In the genomic region with DNA sequence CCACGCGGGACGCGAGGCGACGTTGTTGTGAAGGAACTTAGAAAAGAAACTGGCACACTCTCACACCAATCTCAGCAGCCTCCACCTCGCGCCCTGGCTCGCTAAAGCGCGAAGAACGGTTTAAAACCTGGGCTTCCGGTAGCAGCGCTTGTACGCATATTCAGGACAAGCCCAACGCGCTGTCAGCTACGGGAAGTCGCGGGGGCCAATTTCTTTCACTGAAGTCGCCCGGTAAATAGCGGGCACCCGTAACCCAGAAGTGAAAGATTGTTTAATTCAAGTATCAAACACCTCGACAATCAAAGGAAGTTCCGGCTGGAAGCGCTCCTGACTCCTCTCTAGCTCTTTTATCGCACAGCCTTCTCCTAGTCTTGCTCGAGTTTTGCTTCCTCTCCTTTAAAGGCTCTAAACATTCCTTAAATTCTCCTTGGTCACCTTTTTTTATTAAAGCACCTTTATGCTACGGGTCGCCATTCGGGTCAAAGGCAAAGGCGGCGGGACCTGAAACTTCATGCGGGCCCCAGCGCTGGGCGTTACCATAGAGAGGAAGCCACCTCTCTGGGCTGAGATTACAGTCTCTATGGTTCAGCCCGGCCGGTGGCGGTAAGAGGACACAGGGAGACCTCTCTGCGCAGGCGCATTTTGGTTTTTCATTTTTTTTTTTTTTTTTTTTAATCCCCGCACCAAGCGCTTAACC, we compare ENCODE assay signal across 8 mouse cellular contexts. TPM values are rescaled to one million over a fixed set of nuclear protein-coding genes. Genes with fewer than 3 reads are reported as not detected.
DNase-seq lines count a peak whose midpoint lies in the region; ATAC-seq and TF ChIP-seq lines count a peak whose summit lies in the region.

A gene (plus strand): TSS at position 302 of the 697 bp plus-strand sequence.

- peak within 1 kb of the TSS; percentile 80 for H3ac ChIP-seq in C2C12 (ENCODE audit: control insufficient read depth, insufficient read length, low read depth)
- peak within 1 kb of the TSS; percentile 73 for H3ac ChIP-seq in myocyte (ENCODE audit: control insufficient read depth, insufficient read length)

- H3K27ac ChIP-seq in heart, embryonic 11.5 days (ENCODE audit: low read depth, low read length): peak within 1 kb of the TSS; percentile 93
- H3K27ac ChIP-seq in kidney, embryonic 16.5 days (ENCODE audit: low read length): peak within 1 kb of the TSS; percentile 95
- H3K27ac ChIP-seq in liver, adult 2 months (replicated peaks; ENCODE audit: insufficient read depth, low read depth, low read length): peak within 1 kb of the TSS; percentile 78

- no peaks in the 10 kb centered on the region for H3K9me3 ChIP-seq in erythroblast, embryonic 14.5 days (ENCODE audit: control insufficient read depth, low read length)
- no peaks in the 10 kb centered on the region for H3K9me3 ChIP-seq in heart, embryonic 11.5 days (replicated peaks; ENCODE audit: control insufficient read depth, low read length)
- no peaks in the 10 kb centered on the region for H3K9me3 ChIP-seq in kidney, embryonic 16.5 days (ENCODE audit: low read length)

- H3K27me3 ChIP-seq in C2C12 (ENCODE audit: control insufficient read depth, insufficient read depth, insufficient read length) (no peaks in the 10 kb centered on the region), myocyte (ENCODE audit: control insufficient read depth, insufficient read depth, insufficient read length) (no peaks in the 10 kb centered on the region)
- no peaks in the 10 kb centered on the region for H3K27me3 ChIP-seq in erythroblast, embryonic 14.5 days (ENCODE audit: control insufficient read depth)
- no peaks in the 10 kb centered on the region for H3K27me3 ChIP-seq in heart, embryonic 11.5 days (ENCODE audit: control insufficient read depth, insufficient read depth, low read length)
- H3K27me3 ChIP-seq in kidney, embryonic 16.5 days (ENCODE audit: insufficient read depth, low read length): no peaks in the 10 kb centered on the region
- no peaks in the 10 kb centered on the region for H3K27me3 ChIP-seq in liver, adult 2 months (ENCODE audit: control insufficient read depth, insufficient read depth, low read length)
- no peaks in the 10 kb centered on the region for H3K27me3 ChIP-seq in splenic B cell, adult 2 months (ENCODE audit: control insufficient read depth, insufficient read depth, low read length, poor library complexity, severe bottlenecking)

- H3K4me3 ChIP-seq in C2C12 (ENCODE audit: insufficient read depth, poor library complexity, severe bottlenecking) (peak within 1 kb of the TSS; percentile 89), myocyte (peak within 1 kb of the TSS; percentile 68)
- H3K4me3 ChIP-seq in erythroblast, embryonic 14.5 days (replicated peaks): peak within 1 kb of the TSS; percentile 95
- H3K4me3 ChIP-seq in heart, embryonic 11.5 days (ENCODE audit: low read depth, low read length): peak within 1 kb of the TSS; percentile 97
- H3K4me3 ChIP-seq in kidney, embryonic 16.5 days (ENCODE audit: low read length): peak within 1 kb of the TSS; percentile 75
- H3K4me3 ChIP-seq in liver, adult 2 months (ENCODE audit: insufficient read depth, low read depth, low read length): peak within 1 kb of the TSS; percentile 82

- peaks cover 28% of the 10 kb centered on the region for H3K36me3 ChIP-seq in C2C12 (ENCODE audit: control insufficient read depth, insufficient read depth)
- H3K36me3 ChIP-seq in erythroblast, embryonic 14.5 days (ENCODE audit: control insufficient read depth): peaks cover 15% of the 10 kb centered on the region
- no peaks in the 10 kb centered on the region for H3K36me3 ChIP-seq in heart, embryonic 11.5 days (ENCODE audit: control insufficient read depth, insufficient read depth, low read length)
- peaks cover 4% of the 10 kb centered on the region; the same call in 1 of the 2 replicates for H3K36me3 ChIP-seq in kidney, embryonic 16.5 days (ENCODE audit: insufficient read depth, low read length)
- no peaks in the 10 kb centered on the region for H3K36me3 ChIP-seq in liver, adult 2 months (ENCODE audit: control insufficient read depth, insufficient read depth, low read length)
- H3K36me3 ChIP-seq in myocyte (ENCODE audit: control insufficient read depth, insufficient read depth): no peaks in the 10 kb centered on the region
- H3K36me3 ChIP-seq in splenic B cell, adult 2 months (ENCODE audit: control insufficient read depth, insufficient read depth, low read length, poor library complexity, severe bottlenecking): no peaks in the 10 kb centered on the region; the same call in 1 of the 2 replicates

- H3K79me2 ChIP-seq in C2C12 (ENCODE audit: control insufficient read depth, insufficient read depth): peaks cover 67% of the 10 kb centered on the region
- H3K79me2 ChIP-seq in liver, adult 2 months (ENCODE audit: control insufficient read depth, insufficient read depth, low read length): peaks cover 14% of the 10 kb centered on the region; the same call in 1 of the 2 replicates
- peaks cover 42% of the 10 kb centered on the region for H3K79me2 ChIP-seq in myocyte (ENCODE audit: control insufficient read depth, insufficient read depth)

- peak; percentile 96 for ATAC-seq in heart, embryonic 11.5 days (replicated peaks; ENCODE audit: insufficient number of reproducible peaks, low FRiP score, low TSS enrichment)
- ATAC-seq in kidney, embryonic 16.5 days (ENCODE audit: low FRiP score, low TSS enrichment): peak; percentile 97

- TF ChIP-seq POLR2A in brain, embryonic 14.5 days (IDR thresholded peaks at IDR 0.05; ENCODE audit: borderline replicate concordance, extremely low read depth, insufficient read depth, insufficient read length, poor library complexity, severe bottlenecking): peak; percentile 26; the same call in 1 of the 2 replicates
- peak; percentile 48; the same call in 1 of the 2 replicates for TF ChIP-seq POLR2A in liver, adult 2 months (IDR thresholded peaks at IDR 0.05; ENCODE audit: extremely low read depth, insufficient read depth, low read length)
- peak; percentile 79 for TF ChIP-seq POLR2A in myocyte (IDR thresholded peaks at IDR 0.05; ENCODE audit: insufficient read length, low read depth)

- H3K79me3 ChIP-seq in C2C12 (ENCODE audit: low read depth): peaks cover 45% of the 10 kb centered on the region

- H3K9ac ChIP-seq in heart, embryonic 11.5 days (ENCODE audit: low read depth, low read length): peak within 1 kb of the TSS; percentile 82
- H3K9ac ChIP-seq in kidney, embryonic 16.5 days (replicated peaks; ENCODE audit: low read length): peak within 1 kb of the TSS; percentile 78
- peak within 1 kb of the TSS; percentile 86 for H3K9ac ChIP-seq in liver, adult 2 months (ENCODE audit: low read depth, low read length)

- under 1% methylated on average over 44 of the region's 44 CpGs for WGBS in heart, embryonic 11.5 days (ENCODE audit: insufficient replicate concordance)
- under 1% methylated on average over 44 of the region's 44 CpGs for WGBS in kidney, embryonic 16.5 days
- WGBS in liver, adult 2 months: under 1% methylated on average over 44 of the region's 44 CpGs

- TF ChIP-seq CTCF in C2C12 (IDR thresholded peaks at IDR 0.05; ENCODE audit: control insufficient read depth, insufficient read depth, insufficient read length): no peak
- TF ChIP-seq CTCF in brain, embryonic 14.5 days (IDR thresholded peaks at IDR 0.05; ENCODE audit: borderline replicate concordance, extremely low read depth, insufficient read depth, insufficient read length): no peak
- TF ChIP-seq CTCF in liver, adult 2 months (IDR thresholded peaks at IDR 0.05; ENCODE audit: low read depth, low read length): no peak

- H3K4me2 ChIP-seq in heart, embryonic 11.5 days: peak within 1 kb of the TSS; percentile 81
- peak within 1 kb of the TSS; percentile 80 for H3K4me2 ChIP-seq in kidney, embryonic 16.5 days (replicated peaks; ENCODE audit: low read depth, low read length)
- H3K4me2 ChIP-seq in myocyte (ENCODE audit: low read depth): peak within 1 kb of the TSS; percentile 86

- H3K4me1 ChIP-seq in erythroblast, embryonic 14.5 days (ENCODE audit: control insufficient read depth): peaks cover 33% of the 10 kb centered on the region
- H3K4me1 ChIP-seq in heart, embryonic 11.5 days (ENCODE audit: control insufficient read depth, insufficient read depth, low read length): peaks cover 7% of the 10 kb centered on the region
- peaks cover 18% of the 10 kb centered on the region for H3K4me1 ChIP-seq in kidney, embryonic 16.5 days (ENCODE audit: insufficient read depth, low read length)
- peaks cover 5% of the 10 kb centered on the region for H3K4me1 ChIP-seq in liver, adult 2 months (ENCODE audit: control insufficient read depth, insufficient read depth, low read length)

- peak; percentile 99 for DNase-seq in brain, embryonic 14.5 days (ENCODE audit: low read depth)
- peak; percentile 95 for DNase-seq in liver, adult 2 months (ENCODE audit: extremely low read depth, low read depth, low spot score)
- peak; percentile 98 for DNase-seq in splenic B cell, adult 2 months (ENCODE audit: low read depth, low spot score)

TF ChIP-seq in C2C12, 6 proteins besides CTCF, POLR2A, EP300 and RAD21:
- TF ChIP-seq MAX (IDR thresholded peaks at IDR 0.05) (peak; percentile 47), MYOD1 (IDR thresholded peaks at IDR 0.05; ENCODE audit: control insufficient read depth, insufficient read length, low read depth) (no peak), FOSL1 (IDR thresholded peaks at IDR 0.05; ENCODE audit: insufficient read depth, low read length, poor library complexity, severe bottlenecking) (no peak), USF1 (IDR thresholded peaks at IDR 0.05; ENCODE audit: low read depth) (no peak), CEBPB (IDR thresholded peaks at IDR 0.05; ENCODE audit: low read depth) (no peak), MYOG (IDR thresholded peaks at IDR 0.05; ENCODE audit: control insufficient read depth, extremely low read depth, insufficient read length) (no peak)

TF ChIP-seq in myocyte, 11 proteins besides CTCF, POLR2A, EP300 and RAD21:
- no peak for TF ChIP-seq MAX (IDR thresholded peaks at IDR 0.05; ENCODE audit: low read depth)
- TF ChIP-seq E2F4 (IDR thresholded peaks at IDR 0.05; ENCODE audit: insufficient read depth): peak; percentile 93
- TF ChIP-seq POLR2AphosphoS2 (IDR thresholded peaks at IDR 0.05; ENCODE audit: insufficient read length, low read depth): peak; percentile 82

RNA-seq across cellular contexts. Expression of the gene that starts here (rescaled TPM):
- polyA plus RNA-seq in C2C12 (2012; fragmentation: generic; extraction: Trizol) (19.4 TPM), myocyte (2012; fragmentation: generic; extraction: Trizol) (31.1 TPM)
- 90.2 and 146 TPM in 2 replicates for polyA plus RNA-seq in brain, embryonic 14.5 days (2012; rRNA removed)
- 0.44 and 1.0 TPM in 2 replicates for polyA plus RNA-seq in erythroblast, embryonic 14.5 days (2012)
- 87.3 and 90.0 TPM in 2 replicates for polyA plus RNA-seq in heart, embryonic 11.5 days (2014; fragmentation: Nextera tagmentation; extraction: Ambion mirVana)
- 38.2 and 46.0 TPM in 2 replicates for polyA plus RNA-seq in kidney, embryonic 16.5 days (2015; fragmentation: Nextera tagmentation; extraction: Ambion mirVana)
- 12.1 and 12.8 TPM in 2 replicates for total RNA-seq in liver, adult 2 months (2014; rRNA removed)
- 4.1 and 4.4 TPM in 2 replicates for polyA plus RNA-seq in liver, adult 2 months (2012; rRNA removed)

Comparison
In these comparisons a context has a peak if more than half of its experiments do, and no peak if none do; other contexts are left out.
1. Peak in every context shown above with its lines: DNase-seq, ATAC-seq, H3K4me3 ChIP-seq and H3K27ac ChIP-seq.
2. POLR2A ChIP-seq: peak in every context shown above with its lines; median percentile 79 in myocyte; 48 in liver, adult 2 months; 26 in brain, embryonic 14.5 days.